Comparison of ENCODE assay signal across 8 mouse cellular contexts in the genomic region with DNA sequence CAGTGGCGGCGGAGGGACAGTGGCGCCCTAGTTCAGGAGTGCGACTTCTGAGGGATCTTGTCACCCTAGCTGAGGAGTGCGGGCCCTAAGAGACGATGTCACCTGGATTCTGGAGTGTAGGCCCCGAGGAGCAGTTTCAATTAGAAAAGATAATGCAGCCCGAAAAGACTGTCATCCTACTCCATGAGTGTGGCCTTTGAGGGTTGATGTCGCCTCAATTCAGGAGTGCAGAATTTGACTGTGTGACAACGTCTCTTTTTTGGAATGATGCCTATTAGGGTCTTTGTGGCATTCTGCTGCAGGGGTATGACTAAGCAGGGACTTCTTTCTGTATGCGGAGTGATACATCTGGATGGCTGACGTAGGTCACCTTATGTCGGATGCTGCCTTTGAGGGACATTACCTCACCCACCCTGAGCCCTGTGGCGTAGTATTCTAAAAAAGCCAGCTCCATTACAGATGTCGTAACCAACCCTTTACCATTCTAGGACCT. TPM values are rescaled to one million over a fixed set of nuclear protein-coding genes. Genes with fewer than 3 reads are reported as not detected.
DNase-seq lines count a peak whose midpoint lies in the region; ATAC-seq and TF ChIP-seq lines count a peak whose summit lies in the region.

No protein-coding gene starts in this region.

- H3K36me3 ChIP-seq in forebrain, embryonic 10.5 days (replicated peaks): peaks cover 42% of the 10 kb centered on the region
- peaks cover 18% of the 10 kb centered on the region for H3K36me3 ChIP-seq in hindbrain, postnatal 0 days (ENCODE audit: insufficient read depth, low read length)
- peaks cover 25% of the 10 kb centered on the region for H3K36me3 ChIP-seq in limb, embryonic 15.5 days
- peaks cover 18% of the 10 kb centered on the region for H3K36me3 ChIP-seq in midbrain, postnatal 0 days (ENCODE audit: insufficient read depth, low read length)

- H3K9ac ChIP-seq in hindbrain, postnatal 0 days (replicated peaks; ENCODE audit: low read length): peak overlapping the region; percentile 95
- peak overlapping the region; percentile 76 for H3K9ac ChIP-seq in limb, embryonic 15.5 days
- H3K9ac ChIP-seq in midbrain, postnatal 0 days (replicated peaks; ENCODE audit: low read length, poor library complexity, severe bottlenecking): peak overlapping the region; percentile 90

- no peak for TF ChIP-seq CTCF in bone marrow, adult 2 months (IDR thresholded peaks at IDR 0.05; ENCODE audit: control insufficient read depth, insufficient read depth, low read length)
- no peak for TF ChIP-seq CTCF in hindbrain, postnatal 0 days (IDR thresholded peaks at IDR 0.05; ENCODE audit: low read depth)
- no peak for TF ChIP-seq CTCF in midbrain, postnatal 0 days (IDR thresholded peaks at IDR 0.05)

- peak; percentile 86 for ATAC-seq in hindbrain, postnatal 0 days
- ATAC-seq in limb, embryonic 15.5 days (ENCODE audit: insufficient number of reproducible peaks, low FRiP score, low TSS enrichment, low read depth): peak; percentile 68
- peak; percentile 90 for ATAC-seq in midbrain, postnatal 0 days (ENCODE audit: low FRiP score)

- TF ChIP-seq POLR2A in bone marrow, adult 2 months (IDR thresholded peaks at IDR 0.05; ENCODE audit: borderline replicate concordance, control insufficient read depth, low read depth, low read length): no peak

- peak overlapping the region; percentile 83 for H3K4me2 ChIP-seq in hindbrain, postnatal 0 days (ENCODE audit: low read depth, low read length)
- peak overlapping the region; percentile 58 for H3K4me2 ChIP-seq in limb, embryonic 15.5 days
- peak overlapping the region; percentile 68 for H3K4me2 ChIP-seq in midbrain, postnatal 0 days (ENCODE audit: low read depth, low read length, poor library complexity, severe bottlenecking)

- no peaks in the 10 kb centered on the region for H3K4me1 ChIP-seq in bone marrow, adult 2 months (ENCODE audit: control insufficient read depth, insufficient read depth, low read length)
- peaks cover 24% of the 10 kb centered on the region for H3K4me1 ChIP-seq in forebrain, embryonic 10.5 days
- peaks cover 11% of the 10 kb centered on the region for H3K4me1 ChIP-seq in hindbrain, postnatal 0 days (ENCODE audit: insufficient read depth, low read length)
- H3K4me1 ChIP-seq in limb, embryonic 15.5 days: peaks cover 10% of the 10 kb centered on the region
- H3K4me1 ChIP-seq in midbrain, postnatal 0 days (ENCODE audit: insufficient read depth, low read length): peaks cover 10% of the 10 kb centered on the region; the same call in 1 of the 2 replicates

- peak; percentile 64 for DNase-seq in layer of hippocampus, adult 11-12 months (ENCODE audit: low spot score)
- no peak for DNase-seq in layer of hippocampus, postnatal 36 days
- peak; percentile 63 for DNase-seq in forebrain, embryonic 10.5 days (ENCODE audit: extremely low spot score, low spot score)
- peak; percentile 89 for DNase-seq in hindbrain, postnatal 0 days (ENCODE audit: low spot score)
- peak; percentile 93 for DNase-seq in midbrain, postnatal 0 days (ENCODE audit: low spot score)
- peak; percentile 51 for DNase-seq in thymus, postnatal 14 days

- 2% methylated on average over 15 of the region's 15 CpGs for WGBS in bone marrow, adult 2 months
- WGBS in forebrain, embryonic 10.5 days: 3% methylated on average over 15 of the region's 15 CpGs
- 2% methylated on average over 15 of the region's 15 CpGs for WGBS in hindbrain, postnatal 0 days
- WGBS in limb, embryonic 15.5 days: under 1% methylated on average over 15 of the region's 15 CpGs
- WGBS in midbrain, postnatal 0 days: 1% methylated on average over 15 of the region's 15 CpGs

- H3K27ac ChIP-seq in bone marrow, adult 2 months (ENCODE audit: control insufficient read depth, insufficient read depth, low read depth, low read length, poor library complexity): peak overlapping the region; percentile 91
- H3K27ac ChIP-seq in forebrain, embryonic 10.5 days: peak overlapping the region; percentile 92
- H3K27ac ChIP-seq in hindbrain, postnatal 0 days: peak overlapping the region; percentile 98
- peak overlapping the region; percentile 95 for H3K27ac ChIP-seq in limb, embryonic 15.5 days
- H3K27ac ChIP-seq in midbrain, postnatal 0 days (ENCODE audit: low read depth, low read length): peak overlapping the region; percentile 98

- no peaks in the 10 kb centered on the region for H3K27me3 ChIP-seq in forebrain, embryonic 10.5 days (ENCODE audit: poor library complexity, severe bottlenecking)
- H3K27me3 ChIP-seq in hindbrain, postnatal 0 days (ENCODE audit: insufficient read depth, low read length): no peaks in the 10 kb centered on the region
- no peaks in the 10 kb centered on the region for H3K27me3 ChIP-seq in limb, embryonic 15.5 days
- H3K27me3 ChIP-seq in midbrain, postnatal 0 days (ENCODE audit: insufficient read depth, low read length): no peaks in the 10 kb centered on the region

- no peaks in the 10 kb centered on the region for H3K9me3 ChIP-seq in forebrain, embryonic 10.5 days
- H3K9me3 ChIP-seq in hindbrain, postnatal 0 days (ENCODE audit: low read length): no peaks in the 10 kb centered on the region
- no peaks in the 10 kb centered on the region for H3K9me3 ChIP-seq in limb, embryonic 15.5 days
- no peaks in the 10 kb centered on the region for H3K9me3 ChIP-seq in midbrain, postnatal 0 days (ENCODE audit: low read length)

- peak overlapping the region; percentile 76 for H3K4me3 ChIP-seq in bone marrow, adult 2 months (replicated peaks; ENCODE audit: control insufficient read depth, low read depth, low read length)
- H3K4me3 ChIP-seq in forebrain, embryonic 10.5 days: peak overlapping the region; percentile 78
- H3K4me3 ChIP-seq in hindbrain, postnatal 0 days (ENCODE audit: low read length): peak overlapping the region; percentile 73
- H3K4me3 ChIP-seq in limb, embryonic 15.5 days: peak overlapping the region; percentile 85
- H3K4me3 ChIP-seq in midbrain, postnatal 0 days (ENCODE audit: low read depth, low read length): peak overlapping the region; percentile 66

RNA-seq across cellular contexts. Expression of gene Zwint, which starts 0.4 kb away (rescaled TPM):
- total RNA-seq in layer of hippocampus, postnatal 36 days (2021): 100 to 1,000 TPM; 639 to 717 TPM
- 49.2 and 51.1 TPM in 2 replicates for polyA plus RNA-seq in bone marrow, adult 2 months (2011; ENCODE audit: insufficient read depth, insufficient read length, low replicate concordance, missing spikeins)
- 383 and 394 TPM in 2 replicates for polyA plus RNA-seq in forebrain, embryonic 10.5 days (2016; fragmentation: Nextera tagmentation; extraction: Ambion mirVana)
- total RNA-seq in hindbrain, postnatal 0 days (2014; rRNA removed): 760 and 789 TPM in 2 replicates
- polyA plus RNA-seq in hindbrain, postnatal 0 days (2015; fragmentation: Nextera tagmentation; extraction: Ambion mirVana): 1,139 and 1,175 TPM in 2 replicates
- 178 and 179 TPM in 2 replicates for polyA plus RNA-seq in limb, embryonic 15.5 days (2015; fragmentation: Nextera tagmentation; extraction: Ambion mirVana)
- 937 and 951 TPM in 2 replicates for total RNA-seq in midbrain, postnatal 0 days (2014; rRNA removed)
- 1,277 and 1,350 TPM in 2 replicates for polyA plus RNA-seq in midbrain, postnatal 0 days (2015; fragmentation: Nextera tagmentation; extraction: Ambion mirVana)

Comparison
In these comparisons a context has a peak if more than half of its experiments do, and no peak if none do; other contexts are left out.
1. DNase-seq: peak in layer of hippocampus, adult 11-12 months (single experiment), forebrain, embryonic 10.5 days (single experiment), hindbrain, postnatal 0 days (single experiment), midbrain, postnatal 0 days (single experiment) and thymus, postnatal 14 days (single experiment); none in layer of hippocampus, postnatal 36 days (0 of 2).
2. Peak in every context shown above with its lines, with median percentiles within 50 percentile points of each other: H3K27ac ChIP-seq, H3K4me3 ChIP-seq, ATAC-seq, H3K4me2 ChIP-seq and H3K9ac ChIP-seq.